Mouse (Mus musculus): Measurements from ENCODE around the gene Ankfy1.

Gene Ankfy1

GRCm38 (mm10) chr11:72795455-72796295 lies 105.9 kb downstream of the Ankfy1 start, which contains the start of the genes Cyb5d2 and Zzef1:
Gene Cyb5d2, minus strand, starts transcription at chr11:72796142.
Gene Zzef1, plus strand, starts transcription at chr11:72796226.
- DNase-seq (ENCODE audit: low spot score): peak; percentile 91

- DNase-seq (ENCODE audit: low spot score): no peak
These were observed 106.5 kb downstream of the Ankfy1 start for GRCm38 (mm10) chr11:72796296-72796687.

GRCm38 (mm10) chr11:72796773-72797338 lies 107.0 kb downstream of the Ankfy1 start:
- no peak for DNase-seq (ENCODE audit: low spot score)

- no peak for DNase-seq (ENCODE audit: low spot score)
These were observed 108.3 kb downstream of the Ankfy1 start for GRCm38 (mm10) chr11:72798112-72798511.

- no peak for DNase-seq (ENCODE audit: low spot score)
These were observed 111.4 kb downstream of the Ankfy1 start for GRCm38 (mm10) chr11:72801182-72801581.

GRCm38 (mm10) chr11:72803038-72803437 lies 113.2 kb downstream of the Ankfy1 start:
- no peak for DNase-seq (ENCODE audit: low spot score)

DNA sequence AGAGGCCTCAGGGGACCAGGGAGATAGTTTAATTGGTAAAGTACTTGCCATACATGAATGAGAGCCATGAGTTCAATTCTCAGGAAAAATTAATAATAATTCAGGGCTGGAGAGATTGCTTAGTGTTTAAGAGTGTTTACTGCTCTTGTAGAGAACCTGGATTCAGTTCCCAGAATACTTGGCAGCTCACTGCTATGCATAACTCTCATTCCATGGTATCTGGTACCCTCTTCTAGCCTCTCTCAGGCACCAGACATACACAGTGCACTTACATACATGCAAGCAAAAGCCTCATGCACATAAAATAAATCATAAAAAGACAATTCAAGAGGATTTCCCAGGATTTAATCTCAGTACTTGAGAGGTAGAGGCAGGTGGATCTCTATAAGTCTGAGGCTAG lies 114.8 kb downstream of the Ankfy1 start:
- no peak for DNase-seq (ENCODE audit: low spot score)

GRCm38 (mm10) chr11:72805232-72805631 lies 115.4 kb downstream of the Ankfy1 start:
- DNase-seq (ENCODE audit: low spot score): no peak

DNA sequence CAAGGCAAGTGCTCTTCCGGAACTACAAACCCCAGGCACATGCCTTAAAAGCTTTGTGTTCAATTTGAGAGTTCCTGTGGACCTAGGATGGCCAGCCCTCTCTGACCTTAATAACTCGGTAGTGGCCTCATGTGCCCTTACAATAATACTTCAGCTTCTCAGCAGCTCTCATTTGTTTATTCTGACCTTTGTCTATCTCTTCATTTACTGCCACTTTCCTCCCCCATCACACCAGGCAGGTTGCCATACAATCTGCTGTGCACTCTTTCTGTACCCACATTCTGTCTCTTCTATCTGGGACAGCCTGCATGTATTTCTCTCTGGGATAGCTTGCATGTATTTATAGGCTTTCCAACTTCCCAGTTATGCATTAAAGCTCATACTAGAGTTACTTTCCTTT lies 116.8 kb downstream of the Ankfy1 start:
- no peak for DNase-seq (ENCODE audit: low spot score)

GRCm38 (mm10) chr11:72807992-72808391 lies 118.2 kb downstream of the Ankfy1 start:
- DNase-seq (ENCODE audit: low spot score): no peak

- DNase-seq (ENCODE audit: low spot score): no peak
These were observed 123.9 kb downstream of the Ankfy1 start for GRCm38 (mm10) chr11:72813687-72814086.

- DNase-seq (ENCODE audit: low spot score): no peak
These were observed 124.4 kb downstream of the Ankfy1 start for GRCm38 (mm10) chr11:72814188-72814587.

DNA sequence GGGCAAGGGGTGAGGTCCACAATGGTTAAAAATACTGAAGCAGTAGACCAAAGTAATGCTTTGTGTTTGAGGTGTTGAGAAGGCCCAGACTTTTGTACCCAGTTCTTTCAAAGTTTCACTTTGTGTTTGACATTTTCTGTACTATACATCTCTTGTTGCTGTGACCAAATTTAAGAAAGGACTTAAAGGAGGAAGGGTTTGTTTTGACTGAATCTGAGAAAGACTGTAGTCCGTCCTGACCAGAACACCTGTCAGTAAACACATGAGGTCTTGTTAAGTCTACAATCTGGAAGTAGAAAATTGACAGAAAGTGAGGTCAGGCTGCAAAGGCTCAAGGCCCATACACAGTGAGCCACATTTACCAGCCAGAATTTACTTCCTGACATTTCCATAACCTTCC lies 127.1 kb downstream of the Ankfy1 start:
- no peak for DNase-seq (ENCODE audit: low spot score)

DNA sequence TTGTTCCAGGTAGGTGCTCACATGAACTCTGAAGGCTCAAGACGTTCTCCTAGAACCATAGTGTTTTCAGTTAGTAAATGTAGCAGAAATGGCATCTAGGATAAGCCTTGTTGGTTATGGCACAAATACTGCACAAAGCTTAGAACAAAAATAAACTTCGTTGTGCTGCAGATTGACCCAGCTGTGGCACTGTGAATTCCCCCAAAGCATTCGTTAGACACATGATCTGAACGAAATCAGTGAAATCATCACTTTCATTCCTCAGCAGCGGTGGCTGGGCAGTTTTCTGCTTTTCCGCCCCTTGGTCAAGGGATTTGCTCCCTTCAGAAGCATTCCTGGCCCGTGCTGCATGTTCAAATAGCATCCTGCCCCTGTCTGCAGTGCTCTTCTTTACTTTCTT lies 128.3 kb downstream of the Ankfy1 start:
- DNase-seq (ENCODE audit: low spot score): no peak

GRCm38 (mm10) chr11:72821041-72821440 lies 131.2 kb downstream of the Ankfy1 start:
- DNase-seq (ENCODE audit: low spot score): no peak

Data from ovary, postnatal 36 days (tissue).